Mouse (Mus musculus): ENCODE measurements at regions not wholly inside any gene's neighbourhood (a gene's known extent, or its start where the extent isn't known, plus 50 kb on each side); places are given as distances from the start of the nearest gene placed in this dataset.
A peak's percentile ranks its signal among the peaks of the same experiment; 100 is the strongest.

GRCm38 (mm10) chr7:70908921-70909320 lies 442.4 kb downstream of the Gm10295 start:
- WGBS: 84% methylated on average over 3 of the region's 3 CpGs

GRCm38 (mm10) chr7:70891700-70892099 lies 459.6 kb downstream of the Gm10295 start:
- no peaks in the 10 kb centered on the region for H3K4me1 ChIP-seq (ENCODE audit: control insufficient read depth, insufficient read depth, low read length)
- H3K9me3 ChIP-seq (replicated peaks; ENCODE audit: control insufficient read depth, low read length): no peaks in the 10 kb centered on the region
- H3K36me3 ChIP-seq (ENCODE audit: control insufficient read depth, insufficient read depth, low read length): no peaks in the 10 kb centered on the region
- no peak overlapping the region for H3K4me2 ChIP-seq (ENCODE audit: low read depth, low read length)
- H3K27me3 ChIP-seq (ENCODE audit: control insufficient read depth, insufficient read depth, low read length): no peaks in the 10 kb centered on the region
- no peak overlapping the region for H3K4me3 ChIP-seq (replicated peaks; ENCODE audit: low read length)
- H3K27ac ChIP-seq (ENCODE audit: low read length): no peak overlapping the region
- ATAC-seq (ENCODE audit: insufficient read depth, low FRiP score): no peak
- WGBS: 63% methylated on average over 2 of the region's 2 CpGs
- H3K9ac ChIP-seq (ENCODE audit: low read length): no peak overlapping the region

More at GRCm38 (mm10) chr7:70908921-70909320, 442.4 kb downstream of the Gm10295 start:
- ATAC-seq (ENCODE audit: insufficient read depth, low FRiP score): no peak
- H3K9ac ChIP-seq (ENCODE audit: low read length): no peak overlapping the region
- H3K9me3 ChIP-seq (replicated peaks; ENCODE audit: control insufficient read depth, low read length): no peaks in the 10 kb centered on the region
- H3K4me3 ChIP-seq (replicated peaks; ENCODE audit: low read length): no peak overlapping the region
- no peaks in the 10 kb centered on the region for H3K27me3 ChIP-seq (ENCODE audit: control insufficient read depth, insufficient read depth, low read length)
- H3K27ac ChIP-seq (ENCODE audit: low read length): no peak overlapping the region
- H3K4me1 ChIP-seq (ENCODE audit: control insufficient read depth, insufficient read depth, low read length): no peaks in the 10 kb centered on the region
- no peak overlapping the region for H3K4me2 ChIP-seq (ENCODE audit: low read depth, low read length)
- no peaks in the 10 kb centered on the region for H3K36me3 ChIP-seq (ENCODE audit: control insufficient read depth, insufficient read depth, low read length)

GRCm38 (mm10) chr7:70880496-70880895 lies 470.8 kb downstream of the Gm10295 start:
- Histone ChIP-seq H3K27me3 (ENCODE audit: control insufficient read depth, insufficient read depth, low read length) (no peaks in the 10 kb centered on the region; the same call in 1 of the 2 replicates), H3K27ac (ENCODE audit: low read length) (no peak overlapping the region), H3K4me2 (ENCODE audit: low read depth, low read length) (no peak overlapping the region), H3K4me3 (replicated peaks; ENCODE audit: low read length) (no peak overlapping the region), H3K9ac (ENCODE audit: low read length) (no peak overlapping the region), H3K9me3 (replicated peaks; ENCODE audit: control insufficient read depth, low read length) (no peaks in the 10 kb centered on the region), H3K4me1 (ENCODE audit: control insufficient read depth, insufficient read depth, low read length) (no peaks in the 10 kb centered on the region), H3K36me3 (ENCODE audit: control insufficient read depth, insufficient read depth, low read length) (no peaks in the 10 kb centered on the region)
- ATAC-seq (ENCODE audit: insufficient read depth, low FRiP score): no peak
- 55% methylated on average over 2 of the region's 2 CpGs for WGBS

GRCm38 (mm10) chr7:70874393-70874792 lies 476.9 kb downstream of the Gm10295 start:
- no peaks in the 10 kb centered on the region for H3K36me3 ChIP-seq (ENCODE audit: control insufficient read depth, insufficient read depth, low read length)
- 48% methylated on average over 2 of the region's 2 CpGs for WGBS

GRCm38 (mm10) chr7:70870841-70871534 lies 480.3 kb downstream of the Gm10295 start:
- 38% methylated on average over 10 of the region's 10 CpGs for WGBS
- H3K27ac ChIP-seq (ENCODE audit: low read length): no peak overlapping the region

More at GRCm38 (mm10) chr7:70874393-70874792, 476.9 kb downstream of the Gm10295 start:
- H3K27me3 ChIP-seq (ENCODE audit: control insufficient read depth, insufficient read depth, low read length): no peaks in the 10 kb centered on the region
- H3K4me3 ChIP-seq (replicated peaks; ENCODE audit: low read length): no peak overlapping the region
- no peak for ATAC-seq (ENCODE audit: insufficient read depth, low FRiP score)
- H3K4me1 ChIP-seq (ENCODE audit: control insufficient read depth, insufficient read depth, low read length): peaks cover 3% of the 10 kb centered on the region; the same call in 1 of the 2 replicates
- no peak overlapping the region for H3K9ac ChIP-seq (ENCODE audit: low read length)
- H3K27ac ChIP-seq (ENCODE audit: low read length): no peak overlapping the region
- no peaks in the 10 kb centered on the region for H3K9me3 ChIP-seq (replicated peaks; ENCODE audit: control insufficient read depth, low read length)
- H3K4me2 ChIP-seq (ENCODE audit: low read depth, low read length): no peak overlapping the region

GRCm38 (mm10) chr7:70869125-70869524 lies 482.2 kb downstream of the Gm10295 start:
- H3K4me2 ChIP-seq (ENCODE audit: low read depth, low read length): no peak overlapping the region
- no peak overlapping the region for H3K9ac ChIP-seq (ENCODE audit: low read length)
- 68% methylated on average over 1 of the region's 1 CpGs for WGBS
- H3K9me3 ChIP-seq (replicated peaks; ENCODE audit: control insufficient read depth, low read length): no peaks in the 10 kb centered on the region
- H3K4me1 ChIP-seq (ENCODE audit: control insufficient read depth, insufficient read depth, low read length): peaks cover 3% of the 10 kb centered on the region; the same call in 1 of the 2 replicates
- H3K36me3 ChIP-seq (ENCODE audit: control insufficient read depth, insufficient read depth, low read length): no peaks in the 10 kb centered on the region
- H3K27ac ChIP-seq (ENCODE audit: low read length): no peak overlapping the region
- ATAC-seq (ENCODE audit: insufficient read depth, low FRiP score): 0 out of 2 replicates have a peak, but pooled peaks have one; percentile 58
- H3K4me3 ChIP-seq (replicated peaks; ENCODE audit: low read length): no peak overlapping the region
- no peaks in the 10 kb centered on the region for H3K27me3 ChIP-seq (ENCODE audit: control insufficient read depth, insufficient read depth, low read length)

More at GRCm38 (mm10) chr7:70870841-70871534, 480.3 kb downstream of the Gm10295 start:
- no peak for ATAC-seq (ENCODE audit: insufficient read depth, low FRiP score)
- no peak overlapping the region for H3K4me3 ChIP-seq (replicated peaks; ENCODE audit: low read length)
- no peaks in the 10 kb centered on the region for H3K36me3 ChIP-seq (ENCODE audit: control insufficient read depth, insufficient read depth, low read length)
- H3K27me3 ChIP-seq (ENCODE audit: control insufficient read depth, insufficient read depth, low read length): no peaks in the 10 kb centered on the region
- H3K9ac ChIP-seq (ENCODE audit: low read length): no peak overlapping the region
- H3K9me3 ChIP-seq (replicated peaks; ENCODE audit: control insufficient read depth, low read length): no peaks in the 10 kb centered on the region
- no peak overlapping the region for H3K4me2 ChIP-seq (ENCODE audit: low read depth, low read length)
- peaks cover 3% of the 10 kb centered on the region; the same call in 1 of the 2 replicates for H3K4me1 ChIP-seq (ENCODE audit: control insufficient read depth, insufficient read depth, low read length)

- Histone ChIP-seq H3K9ac (ENCODE audit: low read length) (no peak overlapping the region), H3K36me3 (ENCODE audit: control insufficient read depth, insufficient read depth, low read length) (no peaks in the 10 kb centered on the region), H3K4me2 (ENCODE audit: low read depth, low read length) (no peak overlapping the region), H3K4me3 (replicated peaks; ENCODE audit: low read length) (no peak overlapping the region), H3K4me1 (ENCODE audit: control insufficient read depth, insufficient read depth, low read length) (no peaks in the 10 kb centered on the region), H3K9me3 (replicated peaks; ENCODE audit: control insufficient read depth, low read length) (no peaks in the 10 kb centered on the region), H3K27me3 (ENCODE audit: control insufficient read depth, insufficient read depth, low read length) (no peaks in the 10 kb centered on the region), H3K27ac (ENCODE audit: low read length) (no peak overlapping the region)
- ATAC-seq (ENCODE audit: insufficient read depth, low FRiP score): no peak
- WGBS: 85% methylated on average over 4 of the region's 4 CpGs
These were observed 491.3 kb downstream of the Gm10295 start for GRCm38 (mm10) chr7:70859957-70860356.

GRCm38 (mm10) chr7:70850726-70851125 lies 484.2 kb upstream of the Nr2f2 start:
- H3K27me3 ChIP-seq (ENCODE audit: control insufficient read depth, insufficient read depth, low read length): no peaks in the 10 kb centered on the region
- H3K4me2 ChIP-seq (ENCODE audit: low read depth, low read length): no peak overlapping the region
- H3K36me3 ChIP-seq (ENCODE audit: control insufficient read depth, insufficient read depth, low read length): no peaks in the 10 kb centered on the region
- no peak for ATAC-seq (ENCODE audit: insufficient read depth, low FRiP score)
- H3K4me1 ChIP-seq (ENCODE audit: control insufficient read depth, insufficient read depth, low read length): no peaks in the 10 kb centered on the region
- H3K9me3 ChIP-seq (replicated peaks; ENCODE audit: control insufficient read depth, low read length): no peaks in the 10 kb centered on the region
- no peak overlapping the region for H3K4me3 ChIP-seq (replicated peaks; ENCODE audit: low read length)
- H3K9ac ChIP-seq (ENCODE audit: low read length): no peak overlapping the region
- 72% methylated on average over 2 of the region's 2 CpGs for WGBS
- H3K27ac ChIP-seq (ENCODE audit: low read length): no peak overlapping the region

- no peak for ATAC-seq (ENCODE audit: insufficient read depth, low FRiP score)
- H3K36me3 ChIP-seq (ENCODE audit: control insufficient read depth, insufficient read depth, low read length): no peaks in the 10 kb centered on the region
- H3K27ac ChIP-seq (ENCODE audit: low read length): no peak overlapping the region
- 66% methylated on average over 4 of the region's 4 CpGs for WGBS
- no peak overlapping the region for H3K9ac ChIP-seq (ENCODE audit: low read length)
- H3K4me3 ChIP-seq (replicated peaks; ENCODE audit: low read length): no peak overlapping the region
- H3K9me3 ChIP-seq (replicated peaks; ENCODE audit: control insufficient read depth, low read length): no peaks in the 10 kb centered on the region
- H3K4me2 ChIP-seq (ENCODE audit: low read depth, low read length): no peak overlapping the region
- no peaks in the 10 kb centered on the region for H3K27me3 ChIP-seq (ENCODE audit: control insufficient read depth, insufficient read depth, low read length)
- no peaks in the 10 kb centered on the region for H3K4me1 ChIP-seq (ENCODE audit: control insufficient read depth, insufficient read depth, low read length)
These were observed 481.7 kb upstream of the Nr2f2 start for GRCm38 (mm10) chr7:70848016-70848776.
